Mouse (Mus musculus) heart, adult 2 months (tissue): ENCODE results near the gene Prdm11.

ENCODE experiments used
- CTCF ChIP-seq: fragments of 200-600 bp; IDR thresholded peaks from 2 replicates; pipeline ENCODE4 v1.8.1; 2022; ENCODE audit warnings: antibody characterized with exemption, mild to moderate bottlenecking, moderate library complexity
- POLR2A ChIP-seq: fragments of 200-500 bp; IDR thresholded peaks from 2 replicates; pipeline ENCODE4 v1.6.1; 2011; ENCODE audit warnings: mild to moderate bottlenecking, low read depth, low read length, control low read depth; ENCODE audit not compliant: insufficient read depth

DNA sequence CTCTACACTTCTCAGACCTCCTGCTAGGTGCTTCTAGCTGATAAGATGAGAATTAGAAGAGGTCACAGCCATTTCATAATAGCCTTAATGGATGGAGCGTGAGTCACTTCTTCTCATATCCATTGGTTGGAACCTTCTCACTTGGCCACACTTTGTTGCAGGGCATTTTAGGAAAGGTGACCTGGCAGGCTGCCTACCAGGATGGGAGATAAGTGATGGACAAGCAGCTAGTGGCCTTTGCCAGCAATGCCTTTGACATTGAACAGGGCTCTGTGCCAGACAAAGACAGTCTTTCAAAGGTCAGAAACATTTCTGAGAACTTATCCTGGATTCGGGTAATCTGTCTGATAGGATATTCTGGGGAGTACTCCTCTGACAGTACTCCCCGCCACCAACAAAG, 102.6 kb downstream of the Prdm11 start:
- TF ChIP-seq CTCF (no peak), POLR2A (no peak)
